Mouse (Mus musculus): ENCODE measurements around the gene Ttc39b. TPM values are rescaled to one million over a fixed set of nuclear protein-coding genes. Genes with fewer than 3 reads are reported as not detected.
A peak's percentile ranks its signal among the peaks of the same experiment; 100 is the strongest.

Ttc39b gene
- 4.4 and 5.1 TPM in 2 replicates for polyA plus RNA-seq (2015; fragmentation: Nextera tagmentation; extraction: Ambion mirVana)

DNA sequence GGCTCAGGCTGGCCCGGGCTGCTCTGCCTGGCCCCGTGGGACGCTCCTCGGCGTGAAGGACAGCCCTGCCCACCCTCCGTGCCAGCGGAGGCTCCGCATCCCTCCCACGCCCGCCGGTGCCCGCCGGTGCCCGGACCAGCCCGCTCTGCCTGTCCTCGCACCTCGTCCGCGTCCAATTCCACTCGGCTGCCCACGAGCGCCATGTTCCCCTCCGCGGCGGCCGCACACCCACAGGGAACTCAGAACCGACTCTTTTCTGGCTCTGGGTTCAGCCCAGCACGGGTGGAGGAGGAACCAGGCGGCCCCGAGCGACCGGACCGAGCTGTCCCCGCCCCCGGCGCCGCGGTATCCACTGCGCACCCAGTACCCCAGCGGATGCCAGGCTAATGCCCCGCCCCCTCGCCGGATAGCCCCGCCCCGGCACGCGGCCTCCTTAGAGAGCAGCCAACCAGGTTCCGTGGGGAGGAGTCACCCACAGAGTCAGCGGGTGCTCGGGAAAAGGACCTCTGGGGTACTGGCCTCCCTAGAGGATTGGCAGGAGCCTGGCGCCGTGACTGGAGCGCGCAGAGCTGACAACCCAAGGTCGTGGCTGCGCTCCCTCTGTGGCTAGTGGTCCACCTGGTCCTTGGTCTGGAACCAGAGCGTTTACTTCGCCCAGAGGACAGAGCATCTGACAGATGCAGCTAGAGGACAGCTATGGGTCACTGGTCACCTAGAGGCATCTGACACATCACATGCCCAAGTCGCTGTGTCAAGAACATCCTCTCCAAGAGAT lies at the start of gene Ttc39b:
Gene Ttc39b, minus strand, starts transcription at position 346 of the 775 bp plus-strand sequence.
- H3K27me3 ChIP-seq, result no peaks in the 10 kb centered on the region
- WGBS, result under 1% methylated on average over 59 of the region's 59 CpGs
- H3K27ac ChIP-seq (replicated peaks), result peak within 1 kb of the TSS; percentile 77

DNA sequence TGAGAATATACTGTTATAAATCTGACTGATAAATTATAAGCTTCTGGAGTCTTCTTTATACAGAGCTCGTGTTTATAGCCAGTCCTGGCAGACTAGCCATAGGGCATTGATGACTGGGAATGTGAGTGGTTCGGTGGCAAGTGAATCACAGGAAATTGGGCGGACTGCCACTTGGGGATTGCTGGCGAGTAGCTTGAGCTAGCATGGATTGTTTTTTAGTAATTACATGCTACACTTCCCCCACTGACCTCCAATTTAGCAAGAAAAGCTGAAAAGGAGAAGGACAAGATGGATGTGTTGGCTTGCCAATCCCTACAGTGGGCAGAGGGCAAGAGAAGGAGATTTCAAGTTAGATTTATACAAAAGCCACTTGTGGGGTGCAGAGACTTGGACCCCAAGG lies 49.3 kb upstream of the Ttc39b start:
- Histone ChIP-seq H3K9ac (no peak overlapping the region), H3K27ac (replicated peaks) (no peak overlapping the region), H3K27me3 (no peaks in the 10 kb centered on the region), H3K36me3 (no peaks in the 10 kb centered on the region), H3K4me2 (replicated peaks) (no peak overlapping the region), H3K4me3 (replicated peaks) (no peak overlapping the region), H3K9me3 (replicated peaks) (no peaks in the 10 kb centered on the region), H3K4me1 (no peaks in the 10 kb centered on the region)
- WGBS, result 55% methylated on average over 4 of the region's 4 CpGs
- ATAC-seq (ENCODE audit: insufficient number of reproducible peaks, low FRiP score, low TSS enrichment, low read depth), result no peak

More for the DNA sequence above, at the start of gene Ttc39b:
- Histone ChIP-seq H3K4me3 (replicated peaks) (peak within 1 kb of the TSS; percentile 79), H3K9ac (peak within 1 kb of the TSS; percentile 53), H3K36me3 (no peaks in the 10 kb centered on the region), H3K9me3 (replicated peaks) (no peaks in the 10 kb centered on the region), H3K4me2 (replicated peaks) (peak within 1 kb of the TSS; percentile 97), H3K4me1 (0 out of 2 replicates have a peak, but pooled peaks cover 9% of the 10 kb centered on the region)
- peak; percentile 97 for ATAC-seq (ENCODE audit: insufficient number of reproducible peaks, low FRiP score, low TSS enrichment, low read depth)

DNA sequence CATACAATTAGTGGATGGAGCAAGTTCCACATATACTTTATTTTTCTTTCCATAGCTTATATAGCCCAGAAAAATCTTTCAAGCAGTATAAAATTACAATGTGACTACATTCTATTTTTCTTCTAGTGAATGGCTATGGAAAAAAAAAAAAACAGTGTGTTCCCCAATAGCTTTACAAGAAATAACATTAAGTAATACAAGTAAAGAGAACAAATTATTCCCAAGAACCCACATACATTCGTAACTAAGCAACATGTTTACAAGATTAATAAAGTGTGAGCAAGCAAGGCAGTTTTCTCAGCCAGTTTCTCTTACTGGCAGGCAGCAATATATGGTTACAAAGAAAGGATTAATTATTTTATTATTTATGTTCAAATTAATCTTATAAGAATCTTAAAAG lies 33.7 kb upstream of the Ttc39b start:
- Histone ChIP-seq H3K27me3 (no peaks in the 10 kb centered on the region), H3K36me3 (no peaks in the 10 kb centered on the region), H3K4me3 (replicated peaks) (no peak overlapping the region), H3K9ac (no peak overlapping the region), H3K4me1 (no peaks in the 10 kb centered on the region), H3K9me3 (replicated peaks) (no peaks in the 10 kb centered on the region), H3K4me2 (replicated peaks) (no peak overlapping the region), H3K27ac (replicated peaks) (no peak overlapping the region)
- ATAC-seq (ENCODE audit: insufficient number of reproducible peaks, low FRiP score, low TSS enrichment, low read depth), result no peak
- 70% methylated on average over 1 of the region's 1 CpGs for WGBS

DNA sequence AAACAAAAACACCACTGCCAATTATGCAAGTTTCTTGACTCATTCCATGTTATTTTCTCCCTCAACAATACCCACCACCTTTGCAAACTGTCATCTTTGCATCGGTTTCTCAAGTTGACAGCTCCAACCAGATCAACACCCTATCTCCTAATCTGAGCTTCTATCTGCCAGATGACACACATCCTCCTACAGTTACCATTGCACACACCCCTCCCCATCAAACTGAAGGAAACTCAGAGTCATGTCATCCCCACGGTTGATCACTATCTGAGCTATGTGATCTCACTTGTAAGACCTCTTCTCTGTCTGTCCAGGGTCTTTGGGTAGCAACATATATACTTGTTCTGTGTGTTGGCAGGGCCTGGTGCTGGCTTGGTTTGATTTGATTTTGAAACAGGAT lies 30.7 kb upstream of the Ttc39b start:
- no peaks in the 10 kb centered on the region for H3K9me3 ChIP-seq (replicated peaks)
- no peak overlapping the region for H3K4me2 ChIP-seq (replicated peaks)
- no peak overlapping the region for H3K9ac ChIP-seq
- no peaks in the 10 kb centered on the region for H3K36me3 ChIP-seq
- WGBS, result 77% methylated on average over 2 of the region's 2 CpGs
- H3K4me1 ChIP-seq, result peaks cover 11% of the 10 kb centered on the region
- no peaks in the 10 kb centered on the region for H3K27me3 ChIP-seq
- H3K27ac ChIP-seq (replicated peaks), result no peak overlapping the region
- no peak for ATAC-seq (ENCODE audit: insufficient number of reproducible peaks, low FRiP score, low TSS enrichment, low read depth)
- H3K4me3 ChIP-seq (replicated peaks), result no peak overlapping the region

DNA sequence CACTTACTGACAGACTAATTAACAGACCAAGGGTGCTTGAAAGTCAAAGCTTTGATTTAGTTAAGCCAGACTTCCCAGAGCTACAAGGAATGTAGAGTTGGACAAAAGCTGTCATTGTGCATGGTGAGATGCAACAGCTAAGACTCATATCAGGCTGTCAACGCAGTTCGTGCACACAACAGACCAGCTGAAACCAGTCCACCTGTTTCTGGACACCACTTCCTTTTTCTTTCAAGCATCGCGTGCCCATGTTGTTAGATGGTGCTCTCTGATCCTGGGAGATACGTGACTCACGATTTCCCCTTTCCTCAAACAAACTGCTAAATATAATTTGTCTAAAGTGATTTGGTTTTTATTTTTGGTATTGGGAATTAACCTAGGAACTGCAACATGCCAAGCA lies 29.9 kb upstream of the Ttc39b start:
- Histone ChIP-seq H3K27me3 (no peaks in the 10 kb centered on the region), H3K4me2 (replicated peaks) (no peak overlapping the region), H3K27ac (replicated peaks) (no peak overlapping the region), H3K9ac (no peak overlapping the region), H3K36me3 (no peaks in the 10 kb centered on the region), H3K4me1 (peaks cover 11% of the 10 kb centered on the region), H3K9me3 (replicated peaks) (no peaks in the 10 kb centered on the region), H3K4me3 (replicated peaks) (no peak overlapping the region)
- WGBS, result 64% methylated on average over 6 of the region's 6 CpGs
- no peak for ATAC-seq (ENCODE audit: insufficient number of reproducible peaks, low FRiP score, low TSS enrichment, low read depth)

DNA sequence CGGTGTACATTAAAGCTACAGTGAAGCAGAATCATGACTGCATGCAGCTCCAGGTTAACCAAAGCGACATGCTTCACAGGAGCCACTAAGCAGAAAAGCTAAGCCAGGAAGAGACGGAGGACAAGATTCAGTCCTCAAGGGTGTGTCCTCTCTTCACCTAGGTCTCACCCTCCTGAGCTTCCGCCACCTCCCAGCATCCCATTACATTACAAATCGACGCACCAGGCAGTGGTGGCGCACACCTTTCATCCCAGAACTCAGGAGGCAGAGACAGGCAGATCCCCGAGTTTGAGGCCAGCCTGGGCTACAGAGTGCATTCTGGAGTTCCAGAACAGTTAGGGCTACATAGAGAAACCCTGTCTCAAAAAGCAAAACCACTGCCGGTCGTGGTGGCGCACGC lies 29.2 kb upstream of the Ttc39b start:
- Histone ChIP-seq H3K9me3 (replicated peaks) (no peaks in the 10 kb centered on the region), H3K4me3 (replicated peaks) (no peak overlapping the region), H3K27me3 (no peaks in the 10 kb centered on the region), H3K27ac (replicated peaks) (no peak overlapping the region), H3K4me2 (replicated peaks) (no peak overlapping the region), H3K4me1 (peaks cover 11% of the 10 kb centered on the region), H3K9ac (no peak overlapping the region), H3K36me3 (no peaks in the 10 kb centered on the region)
- no peak for ATAC-seq (ENCODE audit: insufficient number of reproducible peaks, low FRiP score, low TSS enrichment, low read depth)
- 91% methylated on average over 12 of the region's 12 CpGs for WGBS

DNA sequence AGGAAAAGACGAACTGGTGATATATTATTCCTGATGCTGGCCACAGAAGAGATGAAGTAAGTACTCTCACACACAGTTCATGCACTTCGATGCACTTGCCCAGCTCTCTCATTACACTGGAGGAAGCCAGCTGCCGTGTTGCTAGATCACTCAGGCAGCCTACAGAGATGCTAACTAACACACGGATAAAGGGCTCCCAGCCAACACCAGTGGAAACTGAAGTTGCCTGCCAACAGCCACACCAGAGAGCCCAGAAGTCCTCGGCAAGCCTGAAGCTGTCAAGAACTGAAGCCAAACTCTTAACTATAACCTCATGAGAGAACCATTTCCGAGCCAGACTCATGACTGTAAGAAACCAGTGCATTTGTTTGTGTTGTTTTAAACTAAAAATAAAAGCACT lies 26.7 kb upstream of the Ttc39b start:
- Histone ChIP-seq H3K4me2 (replicated peaks) (no peak overlapping the region), H3K27me3 (no peaks in the 10 kb centered on the region), H3K9me3 (replicated peaks) (no peaks in the 10 kb centered on the region), H3K4me1 (peaks cover 11% of the 10 kb centered on the region), H3K4me3 (replicated peaks) (no peak overlapping the region), H3K27ac (replicated peaks) (peak overlapping the region; percentile 1; the same call in 1 of the 2 replicates), H3K36me3 (no peaks in the 10 kb centered on the region), H3K9ac (no peak overlapping the region)
- WGBS, result 33% methylated on average over 6 of the region's 6 CpGs
- ATAC-seq (ENCODE audit: insufficient number of reproducible peaks, low FRiP score, low TSS enrichment, low read depth), result peak; percentile 87

DNA sequence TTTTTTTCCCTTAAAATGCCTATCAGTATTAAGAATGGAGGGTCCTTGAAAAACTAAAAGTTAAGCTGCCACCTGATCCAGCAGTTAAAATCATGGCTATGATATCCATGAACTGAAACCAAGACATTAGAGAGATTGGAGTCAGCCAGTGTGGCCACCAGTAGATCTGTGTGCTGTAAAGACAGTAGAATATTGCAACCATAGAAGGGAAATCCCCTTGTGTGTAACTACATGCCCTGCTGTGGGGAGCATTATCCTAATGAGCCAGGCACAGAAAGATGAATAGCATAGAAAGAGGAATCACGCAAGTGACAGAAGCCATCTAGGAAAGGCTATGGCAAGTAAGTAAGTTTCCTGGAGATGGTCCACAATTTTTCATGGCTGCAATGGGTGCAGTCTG lies 24.9 kb upstream of the Ttc39b start:
- no peak for ATAC-seq (ENCODE audit: insufficient number of reproducible peaks, low FRiP score, low TSS enrichment, low read depth)
- H3K36me3 ChIP-seq, result no peaks in the 10 kb centered on the region
- H3K27me3 ChIP-seq, result no peaks in the 10 kb centered on the region
- H3K27ac ChIP-seq (replicated peaks), result no peak overlapping the region
- 97% methylated on average over 1 of the region's 1 CpGs for WGBS
- H3K4me3 ChIP-seq (replicated peaks), result no peak overlapping the region
- no peak overlapping the region for H3K4me2 ChIP-seq (replicated peaks)
- no peak overlapping the region for H3K9ac ChIP-seq
- no peaks in the 10 kb centered on the region for H3K9me3 ChIP-seq (replicated peaks)
- H3K4me1 ChIP-seq, result peaks cover 11% of the 10 kb centered on the region

DNA sequence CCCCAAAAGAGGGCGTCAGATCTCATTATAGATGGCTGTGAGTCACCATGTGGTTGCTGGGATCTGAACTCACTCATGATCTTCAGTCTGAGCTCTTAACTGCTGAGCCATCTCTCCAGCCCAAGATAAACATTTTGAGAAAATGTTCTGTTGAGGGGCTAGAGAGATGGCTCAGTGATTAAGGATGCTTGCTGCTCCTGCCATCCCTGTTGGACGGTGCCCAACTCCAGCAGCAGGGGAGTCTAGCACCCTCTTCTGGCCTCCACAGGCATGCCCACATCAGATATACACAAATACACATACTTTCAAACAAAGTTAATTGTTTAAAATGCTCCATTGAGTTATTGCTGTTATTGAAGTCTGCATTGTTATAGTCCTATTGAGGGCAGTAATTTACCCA lies 19.8 kb upstream of the Ttc39b start:
- no peak overlapping the region for H3K9ac ChIP-seq
- no peaks in the 10 kb centered on the region for H3K27me3 ChIP-seq
- H3K36me3 ChIP-seq, result no peaks in the 10 kb centered on the region
- WGBS, result 69% methylated on average over 2 of the region's 2 CpGs
- H3K27ac ChIP-seq (replicated peaks), result no peak overlapping the region
- no peaks in the 10 kb centered on the region for H3K9me3 ChIP-seq (replicated peaks)
- no peak for ATAC-seq (ENCODE audit: insufficient number of reproducible peaks, low FRiP score, low TSS enrichment, low read depth)
- H3K4me3 ChIP-seq (replicated peaks), result no peak overlapping the region
- H3K4me1 ChIP-seq, result peaks cover 12% of the 10 kb centered on the region; the same call in 1 of the 2 replicates
- no peak overlapping the region for H3K4me2 ChIP-seq (replicated peaks)

DNA sequence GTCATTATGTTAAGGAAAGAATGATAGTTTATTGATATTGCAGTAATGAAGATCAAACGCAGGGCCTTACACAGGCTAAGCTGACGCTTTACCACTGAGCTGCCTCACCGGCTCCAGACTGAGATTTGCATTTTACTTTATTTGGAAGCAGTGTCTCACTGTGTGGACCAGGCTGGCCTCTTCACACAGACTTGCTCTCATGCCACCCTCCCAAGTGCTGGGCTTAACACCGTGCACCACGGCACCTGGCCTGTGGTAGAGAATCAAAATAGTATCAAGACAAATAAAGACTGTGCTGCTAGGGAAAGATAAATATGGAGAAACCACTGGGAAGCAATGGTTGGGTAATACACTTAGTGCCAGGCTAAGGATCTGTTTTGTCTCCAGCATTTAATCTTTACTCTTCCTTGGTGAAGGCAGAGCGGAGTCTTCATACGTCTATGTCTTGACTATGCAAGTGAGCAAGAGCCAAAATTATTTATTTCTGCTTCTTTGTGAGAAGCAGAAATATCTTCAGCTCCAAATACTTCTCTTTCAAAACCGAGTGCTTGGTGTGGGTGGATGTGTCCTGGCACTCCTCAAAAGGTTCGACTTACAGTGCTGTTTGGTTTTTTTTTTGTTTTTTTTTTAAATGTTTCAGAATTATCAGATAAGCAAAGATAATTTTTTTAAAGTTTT lies 19.2 kb upstream of the Ttc39b start:
- 71% methylated on average over 9 of the region's 9 CpGs for WGBS
- Histone ChIP-seq H3K27me3 (no peaks in the 10 kb centered on the region), H3K4me1 (peaks cover 12% of the 10 kb centered on the region; the same call in 1 of the 2 replicates), H3K27ac (replicated peaks) (no peak overlapping the region), H3K4me2 (replicated peaks) (no peak overlapping the region), H3K9me3 (replicated peaks) (no peaks in the 10 kb centered on the region), H3K4me3 (replicated peaks) (no peak overlapping the region), H3K36me3 (no peaks in the 10 kb centered on the region), H3K9ac (no peak overlapping the region)
- ATAC-seq (ENCODE audit: insufficient number of reproducible peaks, low FRiP score, low TSS enrichment, low read depth), result no peak

DNA sequence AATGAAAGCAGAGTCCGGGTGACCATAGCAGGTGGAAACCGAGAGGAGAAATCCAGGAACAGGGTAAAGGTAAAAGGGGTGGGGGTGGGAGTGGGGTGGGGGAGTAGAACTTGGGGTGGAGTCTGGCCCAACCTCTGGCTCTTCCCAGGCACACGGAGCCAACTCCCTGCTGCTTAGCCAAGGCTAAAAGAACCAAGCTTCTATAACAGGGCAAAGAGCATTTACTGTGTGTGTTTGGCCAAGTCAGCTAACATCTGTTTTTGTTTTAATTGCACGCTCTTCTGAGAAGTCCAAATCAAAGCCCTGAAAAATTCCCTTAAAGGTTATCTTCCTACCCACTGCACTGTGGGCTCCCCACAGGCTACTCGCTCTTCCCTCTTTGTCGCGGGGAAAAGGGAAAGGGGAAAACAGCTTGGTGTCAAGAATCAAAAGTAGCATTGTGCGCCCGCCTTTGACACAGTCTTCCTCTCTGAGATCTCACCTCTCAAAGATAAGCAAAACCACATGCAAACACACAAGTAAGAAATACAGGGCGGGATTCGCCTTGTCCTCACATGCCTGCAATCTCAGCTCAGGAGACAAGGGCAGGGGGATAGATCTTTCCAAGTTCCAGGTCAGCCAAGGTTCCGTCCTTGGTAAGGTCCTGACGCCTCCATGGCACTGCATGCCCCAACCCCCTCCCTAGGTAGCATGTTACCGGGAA lies 18.4 kb upstream of the Ttc39b start:
- Histone ChIP-seq H3K36me3 (no peaks in the 10 kb centered on the region), H3K9me3 (replicated peaks) (no peaks in the 10 kb centered on the region), H3K4me3 (replicated peaks) (no peak overlapping the region), H3K4me2 (replicated peaks) (peak overlapping the region; percentile 25; the same call in 1 of the 2 replicates), H3K27ac (replicated peaks) (peak overlapping the region; percentile 28), H3K9ac (no peak overlapping the region), H3K27me3 (no peaks in the 10 kb centered on the region), H3K4me1 (peaks cover 12% of the 10 kb centered on the region; the same call in 1 of the 2 replicates)
- WGBS, result 18% methylated on average over 14 of the region's 14 CpGs
- no peak for ATAC-seq (ENCODE audit: insufficient number of reproducible peaks, low FRiP score, low TSS enrichment, low read depth)

Data from embryonic facial prominence, embryonic 15.5 days (tissue).